Mouse (Mus musculus): Measurements from ENCODE around the gene Fxyd5. TPM values are rescaled to one million over a fixed set of nuclear protein-coding genes. Genes with fewer than 3 reads are reported as not detected.

Fxyd5 gene
- polyA plus RNA-seq (2014; fragmentation: Illumina TruSeq; extraction: RNeasy Lipid Tissue Mini Kit (QIAGEN cat#74804); ENCODE audit: low read depth, low replicate concordance) = 3.3 TPM

DNA sequence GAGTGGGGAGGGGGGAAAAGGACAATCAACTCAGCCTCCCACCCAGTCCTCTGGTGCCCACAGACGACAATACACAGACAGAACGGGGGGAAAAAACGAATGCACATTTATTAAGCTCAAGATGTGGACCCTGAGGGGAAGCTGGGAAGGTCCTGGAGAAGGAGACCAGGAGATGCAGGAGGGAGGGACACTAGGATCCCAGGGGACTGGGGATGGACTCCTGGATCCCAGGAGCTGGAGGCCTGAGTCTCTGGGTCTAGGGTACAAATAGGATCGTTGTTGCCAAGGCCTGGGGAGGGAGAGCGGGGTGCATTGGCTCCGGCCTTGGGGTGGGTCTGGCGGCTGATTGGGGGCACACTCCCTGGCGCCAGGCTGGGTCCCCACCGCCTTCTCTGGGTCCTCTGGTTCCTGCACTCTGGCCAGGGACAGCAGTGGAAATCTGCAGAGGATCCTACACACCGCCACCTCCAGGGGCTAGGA is at the start of gene Fxyd5:
Gene Fxyd5 (minus strand): TSS at position 51 of the 480 bp plus-strand sequence.

DNA sequence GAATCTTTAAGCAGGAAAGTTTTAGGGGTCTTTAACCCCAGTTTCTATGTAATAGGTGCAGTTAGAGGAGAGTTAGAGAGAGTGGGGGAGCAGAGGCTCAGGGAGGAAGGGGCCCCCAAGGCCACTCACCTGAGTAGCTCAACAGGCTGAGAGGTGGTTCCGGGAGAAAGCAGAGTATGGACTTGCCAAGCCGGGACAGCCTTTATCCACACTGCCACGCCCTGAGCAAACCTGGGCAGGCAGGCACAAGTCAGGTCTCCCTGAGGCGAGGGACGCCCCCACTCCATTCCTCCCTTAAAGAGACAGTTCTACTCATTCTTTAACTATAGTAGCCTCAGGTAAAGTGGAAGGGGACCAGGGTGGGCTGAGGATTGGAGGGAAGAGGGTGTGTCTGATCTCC is 34.2 kb upstream of the Fxyd5 start, which contains the start of gene Fxyd3:
Gene Fxyd3 (minus strand): TSS at position 213 of the 400 bp plus-strand sequence.

DNA sequence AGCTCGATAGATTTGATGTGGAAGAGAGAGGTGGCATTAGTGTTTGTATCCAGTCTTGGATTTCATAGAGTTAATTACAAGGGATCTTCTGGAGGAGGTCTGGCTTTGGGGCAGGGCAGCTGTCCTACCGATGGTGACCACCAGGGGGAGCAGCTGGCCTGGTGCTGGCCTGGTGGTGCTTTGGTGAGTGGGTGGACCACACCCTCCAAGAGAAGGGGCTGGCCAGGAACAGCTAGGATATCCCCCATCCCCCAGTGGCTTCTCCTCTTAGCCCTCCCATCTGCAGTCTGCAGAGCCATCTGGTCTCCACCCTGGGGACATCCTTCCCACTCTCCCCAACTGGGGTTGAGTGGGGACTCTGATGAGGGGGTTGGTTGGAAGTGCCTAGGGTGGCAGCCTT is 16.8 kb upstream of the Fxyd5 start, which contains the start of gene Lgi4:
Gene Lgi4 (plus strand): TSS at position 235 of the 400 bp plus-strand sequence.

DNA sequence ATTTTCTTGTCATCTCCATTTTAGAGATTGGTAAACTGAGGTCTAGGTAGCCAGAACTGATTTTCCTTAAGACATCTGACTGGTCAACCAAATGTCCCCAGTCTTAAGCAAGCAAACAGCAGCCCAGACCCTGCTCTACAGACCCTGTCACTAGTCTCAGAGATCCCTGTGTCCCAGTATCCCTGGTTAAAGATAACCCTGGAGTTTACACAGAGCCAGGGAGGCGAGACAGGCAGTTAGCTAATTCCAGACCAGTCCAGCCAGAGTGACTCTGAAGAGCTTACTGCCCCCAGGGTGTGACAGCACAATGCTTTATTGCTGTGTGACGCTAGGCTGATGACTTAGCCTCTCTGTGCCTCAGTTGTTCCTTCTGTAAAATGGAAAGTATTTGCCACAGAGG is 14.8 kb upstream of the Fxyd5 start, which contains the start of gene Fxyd1:
Gene Fxyd1 (minus strand): TSS at position 129 of the 400 bp plus-strand sequence.

DNA sequence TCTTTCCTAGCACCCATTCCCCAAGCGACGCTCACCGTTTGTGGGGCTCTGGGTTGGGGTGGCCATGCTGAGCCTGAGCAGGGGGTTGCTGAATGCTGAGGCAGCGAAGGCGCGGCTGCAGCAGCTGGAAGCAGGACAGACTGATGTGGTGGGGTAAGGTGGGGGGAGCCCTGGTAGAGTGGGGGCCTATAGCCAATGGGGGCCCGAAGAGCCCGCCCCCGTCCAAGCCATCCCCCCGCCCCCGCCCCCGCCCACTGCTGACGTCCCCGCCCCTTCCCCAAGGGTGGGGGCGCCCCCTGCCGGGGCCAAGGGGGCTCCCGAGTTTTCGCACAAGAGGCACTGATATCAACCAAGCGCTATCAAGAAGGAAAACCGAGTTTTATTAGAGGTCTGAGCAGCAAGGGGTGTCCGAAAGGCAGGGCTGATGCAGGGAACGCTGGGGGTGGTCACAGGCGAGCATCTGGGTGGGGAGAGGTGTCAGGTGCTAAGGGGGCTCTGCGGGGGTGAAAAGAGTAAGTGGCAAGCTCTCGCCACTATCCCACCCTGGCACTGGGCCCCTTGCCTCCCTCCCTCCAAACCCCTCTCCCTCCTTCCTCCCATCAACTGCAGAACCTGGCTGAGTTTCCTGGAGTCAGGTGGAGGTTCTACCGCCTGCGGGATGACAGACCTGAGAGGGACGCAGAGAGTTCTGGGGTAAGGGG is 9.2 kb upstream of the Fxyd5 start, which contains the start of gene Fxyd7:
Gene Fxyd7 (minus strand): TSS at position 147 of the 701 bp plus-strand sequence.

Other genes with a start within 250 kb of the Fxyd5 start
- gene Ffar2, start 218.7 kb downstream of the Fxyd5 start, polyA plus RNA-seq (2014; fragmentation: Illumina TruSeq; extraction: RNeasy Lipid Tissue Mini Kit (QIAGEN cat#74804); ENCODE audit: low read depth, low replicate concordance) = not detected
- gene Ffar3, start 186.3 kb downstream of the Fxyd5 start, polyA plus RNA-seq (2014; fragmentation: Illumina TruSeq; extraction: RNeasy Lipid Tissue Mini Kit (QIAGEN cat#74804); ENCODE audit: low read depth, low replicate concordance) = not detected
- gene Ffar1, start 180.9 kb downstream of the Fxyd5 start, polyA plus RNA-seq (2014; fragmentation: Illumina TruSeq; extraction: RNeasy Lipid Tissue Mini Kit (QIAGEN cat#74804); ENCODE audit: low read depth, low replicate concordance) = not detected
- gene Cd22, start 162.1 kb downstream of the Fxyd5 start, polyA plus RNA-seq (2014; fragmentation: Illumina TruSeq; extraction: RNeasy Lipid Tissue Mini Kit (QIAGEN cat#74804); ENCODE audit: low read depth, low replicate concordance) = not detected
- gene Mag, start 127.6 kb downstream of the Fxyd5 start, polyA plus RNA-seq (2014; fragmentation: Illumina TruSeq; extraction: RNeasy Lipid Tissue Mini Kit (QIAGEN cat#74804); ENCODE audit: low read depth, low replicate concordance) = not detected
- gene Hamp2, start 117.8 kb downstream of the Fxyd5 start, polyA plus RNA-seq (2014; fragmentation: Illumina TruSeq; extraction: RNeasy Lipid Tissue Mini Kit (QIAGEN cat#74804); ENCODE audit: low read depth, low replicate concordance) = not detected
- not detected for gene Hamp, start 98.4 kb downstream of the Fxyd5 start, polyA plus RNA-seq (2014; fragmentation: Illumina TruSeq; extraction: RNeasy Lipid Tissue Mini Kit (QIAGEN cat#74804); ENCODE audit: low read depth, low replicate concordance)
- gene Usf2, start 85.7 kb downstream of the Fxyd5 start, polyA plus RNA-seq (2014; fragmentation: Illumina TruSeq; extraction: RNeasy Lipid Tissue Mini Kit (QIAGEN cat#74804); ENCODE audit: low read depth, low replicate concordance) = 37.8 TPM
- 1.5 TPM for gene Lsr, start 69.0 kb downstream of the Fxyd5 start, polyA plus RNA-seq (2014; fragmentation: Illumina TruSeq; extraction: RNeasy Lipid Tissue Mini Kit (QIAGEN cat#74804); ENCODE audit: low read depth, low replicate concordance)
- gene Fam187b, start 68.7 kb downstream of the Fxyd5 start, polyA plus RNA-seq (2014; fragmentation: Illumina TruSeq; extraction: RNeasy Lipid Tissue Mini Kit (QIAGEN cat#74804); ENCODE audit: low read depth, low replicate concordance) = 3.2 TPM
- gene Fxyd7, start 9.0 kb upstream of the Fxyd5 start, polyA plus RNA-seq (2014; fragmentation: Illumina TruSeq; extraction: RNeasy Lipid Tissue Mini Kit (QIAGEN cat#74804); ENCODE audit: low read depth, low replicate concordance) = not detected
- gene Fxyd1, start 14.7 kb upstream of the Fxyd5 start, polyA plus RNA-seq (2014; fragmentation: Illumina TruSeq; extraction: RNeasy Lipid Tissue Mini Kit (QIAGEN cat#74804); ENCODE audit: low read depth, low replicate concordance) = not detected
- 0.12 TPM for gene Lgi4, start 16.9 kb upstream of the Fxyd5 start, polyA plus RNA-seq (2014; fragmentation: Illumina TruSeq; extraction: RNeasy Lipid Tissue Mini Kit (QIAGEN cat#74804); ENCODE audit: low read depth, low replicate concordance)
- gene Fxyd3, start 34.2 kb upstream of the Fxyd5 start, polyA plus RNA-seq (2014; fragmentation: Illumina TruSeq; extraction: RNeasy Lipid Tissue Mini Kit (QIAGEN cat#74804); ENCODE audit: low read depth, low replicate concordance) = not detected
- 7.6 TPM for gene Hpn, start 72.8 kb upstream of the Fxyd5 start, polyA plus RNA-seq (2014; fragmentation: Illumina TruSeq; extraction: RNeasy Lipid Tissue Mini Kit (QIAGEN cat#74804); ENCODE audit: low read depth, low replicate concordance)
- 1.9 TPM for gene Scn1b, start 84.5 kb upstream of the Fxyd5 start, polyA plus RNA-seq (2014; fragmentation: Illumina TruSeq; extraction: RNeasy Lipid Tissue Mini Kit (QIAGEN cat#74804); ENCODE audit: low read depth, low replicate concordance)
- gene Gramd1a, start 113.4 kb upstream of the Fxyd5 start, polyA plus RNA-seq (2014; fragmentation: Illumina TruSeq; extraction: RNeasy Lipid Tissue Mini Kit (QIAGEN cat#74804); ENCODE audit: low read depth, low replicate concordance) = 3.3 TPM
- gene Scgb2b2, start 248.0 kb upstream of the Fxyd5 start, polyA plus RNA-seq (2014; fragmentation: Illumina TruSeq; extraction: RNeasy Lipid Tissue Mini Kit (QIAGEN cat#74804); ENCODE audit: low read depth, low replicate concordance) = not detected
- gene Scgb1b2, start 249.3 kb upstream of the Fxyd5 start, polyA plus RNA-seq (2014; fragmentation: Illumina TruSeq; extraction: RNeasy Lipid Tissue Mini Kit (QIAGEN cat#74804); ENCODE audit: low read depth, low replicate concordance) = not detected